Mouse (Mus musculus) midbrain, embryonic 15.5 days (tissue): ENCODE data around the gene Pus7. TPM values are rescaled to one million over a fixed set of nuclear protein-coding genes. Genes with fewer than 3 reads are reported as not detected.
"Not testable (repeated sequence)": the region's sequence is repeated elsewhere in the genome, so short reads cannot be mapped to it uniquely, and the experiment has no call there.

Source experiments
- ATAC-seq: fragments of 200-750 bp; cut with Nextera tagmentation; replicated peaks from 2 replicates; pipeline ENCODE4 v1.8.0; 2017; ENCODE audit warnings: moderate TSS enrichment
- H3K27ac ChIP-seq: fragments of 300-500 bp; sonication (generic); 2 replicates; pipeline ENCODE4 v1.5.1; 2015; ENCODE audit warnings: mild to moderate bottlenecking, inconsistent platforms
- H3K27me3 ChIP-seq: fragments of 300-500 bp; sonication (generic); replicated peaks from 2 replicates; pipeline ENCODE4 v1.6.1; 2015; ENCODE audit warnings: inconsistent platforms
- H3K36me3 ChIP-seq: fragments of 300-500 bp; sonication (generic); replicated peaks from 2 replicates; pipeline ENCODE4 v1.6.1; 2015; ENCODE audit warnings: inconsistent platforms
- H3K4me1 ChIP-seq: fragments of 300-500 bp; sonication (generic); 2 replicates; pipeline ENCODE4 v1.6.1; 2015; ENCODE audit warnings: inconsistent platforms
- H3K4me2 ChIP-seq: fragments of 300-500 bp; sonication (generic); 2 replicates; pipeline ENCODE4 v1.6.1; 2015; ENCODE audit warnings: inconsistent platforms, mild to moderate bottlenecking, moderate library complexity
- H3K4me3 ChIP-seq: fragments of 300-500 bp; sonication (generic); 2 replicates; pipeline ENCODE4 v1.5.1; 2015; ENCODE audit warnings: mild to moderate bottlenecking, inconsistent platforms
- H3K9ac ChIP-seq: fragments of 300-500 bp; sonication (generic); 2 replicates; pipeline ENCODE4 v1.6.1; 2015; ENCODE audit warnings: mild to moderate bottlenecking, inconsistent platforms
- H3K9me3 ChIP-seq: fragments of 300-500 bp; sonication (generic); 2 replicates; pipeline ENCODE4 v1.6.1; 2016; ENCODE audit warnings: inconsistent platforms
- WGBS: fragments of 180-500 bp; shearing (Covaris S2); methylation state at CpG from one replicate; pipeline ENCODE4 v1.1.7; 2015; ENCODE audit warnings: mixed read lengths; 5-methylcytosine and 5-hydroxymethylcytosine counted together
- polyA plus RNA-seq: library from polyadenylated mRNA; unstranded; fragments of >200 nt; fragmentation: Nextera tagmentation; extraction: Ambion mirVana; gene quantifications from 2 replicates; pipeline ENCODE4 v1.2.1, GENCODE M21; 2015

Pus7 gene
- polyA plus RNA-seq, 1 experiment from 2014 or later, result 17.3 TPM

- ATAC-seq, result no peak
- Histone ChIP-seq H3K9ac (no peak overlapping the region), H3K4me1 (peaks cover 7% of the 10 kb centered on the region; the same call in 1 of the 2 replicates), H3K27me3 (no peaks in the 10 kb centered on the region), H3K4me2 (no peak overlapping the region), H3K9me3 (no peaks in the 10 kb centered on the region; the same call in 1 of the 2 replicates), H3K27ac (no peak overlapping the region), H3K36me3 (peaks cover 17% of the 10 kb centered on the region), H3K4me3 (no peak overlapping the region)
- 88% methylated on average over 1 of the region's 1 CpGs for WGBS
Measured at GRCm38 (mm10) chr5:23709661-23710060, 73.8 kb downstream of the Pus7 start.

GRCm38 (mm10) chr5:23706601-23707597, 76.6 kb downstream of the Pus7 start:
- H3K36me3 ChIP-seq, result peaks cover 29% of the 10 kb centered on the region
- ATAC-seq, result not testable (repeated sequence)

GRCm38 (mm10) chr5:23697457-23697856, 86.1 kb downstream of the Pus7 start:
- Histone ChIP-seq H3K27ac (no peak overlapping the region), H3K9ac (no peak overlapping the region), H3K9me3 (peaks cover 9% of the 10 kb centered on the region; the same call in 1 of the 2 replicates), H3K4me2 (no peak overlapping the region), H3K36me3 (peaks cover 3% of the 10 kb centered on the region; the same call in 1 of the 2 replicates), H3K27me3 (no peaks in the 10 kb centered on the region), H3K4me3 (no peak overlapping the region), H3K4me1 (no peaks in the 10 kb centered on the region)
- no peak for ATAC-seq
- 100% methylated on average over 1 of the region's 1 CpGs for WGBS

More at GRCm38 (mm10) chr5:23706601-23707597, 76.6 kb downstream of the Pus7 start:
- not testable (repeated sequence) for H3K9ac ChIP-seq, H3K4me1 ChIP-seq, H3K9me3 ChIP-seq, H3K4me3 ChIP-seq, H3K4me2 ChIP-seq, H3K27ac ChIP-seq, H3K27me3 ChIP-seq
- WGBS, result 98% methylated on average over 34 of the region's 34 CpGs

Other genes with a start within 250 kb of the Pus7 start
- 105 and 107 TPM in 2 replicates for gene Srpk2, start 99.1 kb downstream of the Pus7 start, polyA plus RNA-seq
- 30.1 and 31.1 TPM in 2 replicates for gene Rint1, start 4.0 kb upstream of the Pus7 start, polyA plus RNA-seq
- gene Tomm7, start 60.5 kb upstream of the Pus7 start, polyA plus RNA-seq, result 68.8 and 77.0 TPM in 2 replicates
- gene Fam126a, start 247.0 kb upstream of the Pus7 start, polyA plus RNA-seq, result 33.0 and 33.3 TPM in 2 replicates